Mouse (Mus musculus) macrophage (primary cell): ENCODE measurements around the gene Copz1. TPM values are rescaled to one million over a fixed set of nuclear protein-coding genes. Genes with fewer than 3 reads are reported as not detected.

Experiments used
- H3K27ac ChIP-seq: fragments of 350-480 bp; formaldehyde crosslinking; 2 replicates; pipeline ENCODE4 v1.9.0; 2021
- H3K36me3 ChIP-seq: fragments of 350-480 bp; formaldehyde crosslinking; 2 replicates; pipeline ENCODE4 v1.9.0; 2021; ENCODE audit errors: inconsistent target
- H3K4me3 ChIP-seq: fragments of 350-480 bp; formaldehyde crosslinking; 2 replicates; pipeline ENCODE4 v1.9.0; 2021; ENCODE audit errors: inconsistent target
- H3K79me2 ChIP-seq: fragments of 350-480 bp; formaldehyde crosslinking; 2 replicates; pipeline ENCODE4 v1.9.0; 2021; ENCODE audit errors: inconsistent target
- WGBS: methylation state at CpG from one replicate; pipeline ENCODE4 v1.1.7; 2026; ENCODE audit warnings: inconsistent platforms; ENCODE audit not compliant: missing documents; 5-methylcytosine and 5-hydroxymethylcytosine counted together
- polyA plus RNA-seq: library from polyadenylated mRNA; stranded (reverse); fragments of 250-400 nt; gene quantifications from 3 replicates; pipeline ENCODE4 v1.2.4, GENCODE M21; 2018; ENCODE audit warnings: inconsistent platforms

The Copz1 gene
- polyA plus RNA-seq, 1 experiment from 2014 or later = 123 TPM

DNA sequence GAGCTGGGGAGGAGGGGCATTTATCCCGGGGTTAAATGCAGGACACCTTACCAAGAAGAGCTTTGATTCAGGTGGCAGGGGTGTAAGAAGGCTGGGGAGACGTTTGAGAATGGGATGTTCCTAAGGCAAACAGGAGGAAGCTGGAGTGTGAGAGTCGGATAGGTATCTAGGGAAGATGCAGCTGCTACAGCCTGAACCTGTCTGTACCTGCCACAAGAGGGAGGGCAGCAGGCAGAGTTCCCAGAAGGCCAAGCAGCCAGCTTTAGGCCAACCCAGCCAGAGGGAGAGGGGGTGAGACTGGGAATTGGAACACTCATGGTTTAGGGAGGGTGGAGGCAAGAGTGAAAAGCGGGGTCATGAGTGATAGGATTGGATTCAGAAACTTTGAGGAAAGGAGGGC is 68.3 kb downstream of the Copz1 start:
- H3K4me3 ChIP-seq = no peak overlapping the region
- WGBS = 48% methylated on average over 4 of the region's 4 CpGs
- H3K36me3 ChIP-seq = peaks cover 22% of the 10 kb centered on the region
- H3K27ac ChIP-seq = no peak overlapping the region
- H3K79me2 ChIP-seq = peaks cover 25% of the 10 kb centered on the region; the same call in 1 of the 2 replicates

GRCm38 (mm10) chr15:103341547-103341946 is 69.0 kb downstream of the Copz1 start:
- Histone ChIP-seq H3K27ac (no peak overlapping the region), H3K4me3 (no peak overlapping the region), H3K36me3 (peaks cover 30% of the 10 kb centered on the region), H3K79me2 (peaks cover 25% of the 10 kb centered on the region; the same call in 1 of the 2 replicates)
- 88% methylated on average over 8 of the region's 8 CpGs for WGBS

- Histone ChIP-seq H3K27ac (no peak overlapping the region), H3K79me2 (peaks cover 24% of the 10 kb centered on the region; the same call in 1 of the 2 replicates), H3K36me3 (peaks cover 35% of the 10 kb centered on the region), H3K4me3 (no peak overlapping the region)
- WGBS = 33% methylated on average over 4 of the region's 4 CpGs
Observed at GRCm38 (mm10) chr15:103342415-103342814, 69.9 kb downstream of the Copz1 start.

- no peak overlapping the region for H3K4me3 ChIP-seq
- WGBS = 89% methylated on average over 2 of the region's 3 CpGs
- H3K36me3 ChIP-seq = peaks cover 40% of the 10 kb centered on the region
- H3K27ac ChIP-seq = no peak overlapping the region
- peaks cover 18% of the 10 kb centered on the region; the same call in 1 of the 2 replicates for H3K79me2 ChIP-seq
Observed at GRCm38 (mm10) chr15:103343008-103343407, 70.5 kb downstream of the Copz1 start.

GRCm38 (mm10) chr15:103343556-103343955 is 71.0 kb downstream of the Copz1 start:
- peaks cover 13% of the 10 kb centered on the region; the same call in 1 of the 2 replicates for H3K79me2 ChIP-seq
- H3K27ac ChIP-seq = no peak overlapping the region
- H3K36me3 ChIP-seq = peaks cover 46% of the 10 kb centered on the region
- no peak overlapping the region for H3K4me3 ChIP-seq

GRCm38 (mm10) chr15:103345789-103346188 is 73.3 kb downstream of the Copz1 start:
- WGBS = 94% methylated on average over 6 of the region's 6 CpGs
- H3K36me3 ChIP-seq = peaks cover 68% of the 10 kb centered on the region

DNA sequence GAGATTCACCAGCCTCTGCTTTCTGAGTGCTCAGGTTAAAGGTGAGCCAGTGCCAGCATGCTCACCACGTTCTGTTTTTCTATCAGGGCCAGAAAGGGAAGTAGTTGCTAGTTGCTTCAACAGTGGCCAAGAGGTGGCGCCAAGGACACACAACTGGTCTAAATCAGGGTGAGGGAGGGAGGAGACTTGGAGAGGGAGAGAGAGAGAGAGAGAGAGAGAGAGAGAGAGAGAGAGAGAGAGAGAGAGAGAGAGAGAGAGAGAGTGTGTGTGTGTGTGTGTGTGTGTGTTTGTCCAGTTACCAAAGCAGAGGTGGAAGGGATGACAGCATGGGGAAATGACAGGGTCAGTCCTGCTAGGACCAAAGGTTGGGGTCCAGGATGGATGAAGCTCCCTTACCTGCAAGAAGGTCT is 74.8 kb downstream of the Copz1 start:
- Histone ChIP-seq H3K79me2 (no peaks in the 10 kb centered on the region; the same call in 1 of the 2 replicates), H3K4me3 (no peak overlapping the region)
- WGBS = 0% methylated on average over 1 of the region's 2 CpGs

More at GRCm38 (mm10) chr15:103345789-103346188, 73.3 kb downstream of the Copz1 start:
- H3K4me3 ChIP-seq = no peak overlapping the region
- H3K27ac ChIP-seq = no peak overlapping the region
- no peaks in the 10 kb centered on the region for H3K79me2 ChIP-seq

More for the DNA sequence above, 74.8 kb downstream of the Copz1 start:
- H3K36me3 ChIP-seq = peaks cover 83% of the 10 kb centered on the region
- no peak overlapping the region for H3K27ac ChIP-seq

Other genes with a start within 250 kb of the Copz1 start
- gene Smug1, start 105.6 kb upstream of the Copz1 start, polyA plus RNA-seq = 3.2 to 6.0 TPM (median 5.0 TPM) in 3 replicates
- gene Cbx5, start 32.9 kb upstream of the Copz1 start, polyA plus RNA-seq = 12.1 to 27.7 TPM (median 15.0 TPM) in 3 replicates
- gene Hnrnpa1, start 32.3 kb upstream of the Copz1 start, polyA plus RNA-seq = 108 to 322 TPM (median 228 TPM) in 3 replicates
- 0.79 to 3.5 TPM (median 1.8 TPM) in 3 replicates for gene Nfe2, start 14.3 kb upstream of the Copz1 start, polyA plus RNA-seq
- 0.93 to 14.5 TPM (median 3.7 TPM) in 3 replicates for gene Gpr84, start 37.9 kb downstream of the Copz1 start, polyA plus RNA-seq
- gene Zfp385a, start 67.4 kb downstream of the Copz1 start, polyA plus RNA-seq = 38.1 to 73.9 TPM (median 63.3 TPM) in 3 replicates
- 24.4 to 49.9 TPM (median 30.3 TPM) in 3 replicates for gene Itga5, start 94.0 kb downstream of the Copz1 start, polyA plus RNA-seq
- not detected in 3 replicates for gene Gtsf1, start 157.8 kb downstream of the Copz1 start, polyA plus RNA-seq
- gene Gtsf2, start 175.8 kb downstream of the Copz1 start, polyA plus RNA-seq = not detected in 3 replicates
- 290 to 353 TPM (median 316 TPM) in 3 replicates for gene Nckap1l, start 181.1 kb downstream of the Copz1 start, polyA plus RNA-seq
- 11.3 to 21.5 TPM (median 12.8 TPM) in 3 replicates for gene Pde1b, start 230.3 kb downstream of the Copz1 start, polyA plus RNA-seq